Mouse (Mus musculus) forebrain, embryonic 16.5 days (tissue): ENCODE results near the gene Pold1. TPM values are rescaled to one million over a fixed set of nuclear protein-coding genes. Genes with fewer than 3 reads are reported as not detected.

Experiments
- ATAC-seq: fragments of 200-750 bp; cut with Nextera tagmentation; 2 replicates; pipeline ENCODE4 v1.8.0; 2017; ENCODE audit warnings: mild to moderate bottlenecking, moderate library complexity
- H3K27ac ChIP-seq: fragments of 300-500 bp; sonication (generic); 2 replicates; pipeline ENCODE4 v1.5.1; 2014; ENCODE audit warnings: low read length, control low read depth
- H3K27me3 ChIP-seq: fragments of 300-500 bp; sonication (generic); replicated peaks from 2 replicates; pipeline ENCODE4 v1.6.1; 2014; ENCODE audit warnings: low read length; ENCODE audit not compliant: control insufficient read depth, insufficient read depth
- H3K36me3 ChIP-seq: fragments of 300-500 bp; sonication (generic); 2 replicates; pipeline ENCODE4 v1.6.1; 2014; ENCODE audit not compliant: control insufficient read depth, insufficient read depth
- H3K4me1 ChIP-seq: fragments of 300-500 bp; sonication (generic); replicated peaks from 2 replicates; pipeline ENCODE4 v1.6.1; 2014; ENCODE audit warnings: low read length; ENCODE audit not compliant: control insufficient read depth, insufficient read depth
- H3K4me2 ChIP-seq: fragments of 300-500 bp; sonication (generic); 2 replicates; pipeline ENCODE4 v1.6.1; 2014; ENCODE audit warnings: mild to moderate bottlenecking, low read length, control low read depth
- H3K4me3 ChIP-seq: fragments of 300-500 bp; sonication (generic); replicated peaks from 2 replicates; pipeline ENCODE4 v1.5.1; 2014; ENCODE audit warnings: mild to moderate bottlenecking, low read length, control low read depth
- H3K9ac ChIP-seq: fragments of 300-500 bp; sonication (generic); replicated peaks from 2 replicates; pipeline ENCODE4 v1.6.1; 2014; ENCODE audit warnings: low read depth, low read length, control low read depth
- H3K9me3 ChIP-seq: fragments of 300-500 bp; sonication (generic); 2 replicates; pipeline ENCODE4 v1.6.1; 2016; ENCODE audit warnings: low read length; ENCODE audit not compliant: control insufficient read depth
- WGBS: fragments of 180-500 bp; shearing (Covaris S2); extraction: QIAGEN DNeasy Blood & Tissue Kit; methylation state at CpG from one replicate; pipeline ENCODE4 v1.1.7; 2014; 5-methylcytosine and 5-hydroxymethylcytosine counted together
- polyA plus RNA-seq: library from polyadenylated mRNA; unstranded; fragments of >200 nt; fragmentation: Nextera tagmentation; extraction: Ambion mirVana; gene quantifications from 2 replicates; pipeline ENCODE4 v1.2.1, GENCODE M21; 2015

Gene Pold1
- 46.1 and 48.0 TPM in 2 replicates for polyA plus RNA-seq

GRCm38 (mm10) chr7:44548497-44549087 lies at the start of gene Pold1:
Gene Pold1, minus strand, starts transcription at chr7:44548849.
- WGBS = under 1% methylated on average over 43 of the region's 43 CpGs
- peak within 1 kb of the TSS; percentile 59 for H3K9ac ChIP-seq
- H3K9me3 ChIP-seq = no peaks in the 10 kb centered on the region
- H3K36me3 ChIP-seq = peaks cover 10% of the 10 kb centered on the region
- ATAC-seq = peak; percentile 95
- H3K4me2 ChIP-seq = peak within 1 kb of the TSS; percentile 95
- peaks cover 22% of the 10 kb centered on the region for H3K4me1 ChIP-seq
- no peaks in the 10 kb centered on the region for H3K27me3 ChIP-seq
- H3K4me3 ChIP-seq = peak within 1 kb of the TSS; percentile 59
- H3K27ac ChIP-seq = peak within 1 kb of the TSS; percentile 62; the same call in 1 of the 2 replicates

- Histone ChIP-seq H3K4me3 (no peak overlapping the region), H3K4me1 (peaks cover 25% of the 10 kb centered on the region), H3K9ac (no peak overlapping the region), H3K36me3 (no peaks in the 10 kb centered on the region), H3K9me3 (no peaks in the 10 kb centered on the region), H3K27ac (no peak overlapping the region), H3K4me2 (no peak overlapping the region), H3K27me3 (peaks cover 23% of the 10 kb centered on the region)
- ATAC-seq = no peak
- 87% methylated on average over 11 of the region's 12 CpGs for WGBS
Observed at GRCm38 (mm10) chr7:44598336-44598735, 49.7 kb upstream of the Pold1 start.

- Histone ChIP-seq H3K27me3 (peaks cover 23% of the 10 kb centered on the region), H3K9ac (no peak overlapping the region), H3K27ac (no peak overlapping the region), H3K9me3 (no peaks in the 10 kb centered on the region), H3K4me2 (no peak overlapping the region), H3K4me1 (peaks cover 29% of the 10 kb centered on the region), H3K36me3 (no peaks in the 10 kb centered on the region), H3K4me3 (no peak overlapping the region)
- WGBS = 91% methylated on average over 4 of the region's 4 CpGs
- no peak for ATAC-seq
Observed at GRCm38 (mm10) chr7:44597666-44598065, 49.0 kb upstream of the Pold1 start.

GRCm38 (mm10) chr7:44596996-44597538 lies 48.4 kb upstream of the Pold1 start:
- no peak overlapping the region for H3K4me2 ChIP-seq
- H3K4me1 ChIP-seq = peaks cover 28% of the 10 kb centered on the region
- H3K27me3 ChIP-seq = peaks cover 21% of the 10 kb centered on the region
- H3K9ac ChIP-seq = no peak overlapping the region
- 79% methylated on average over 5 of the region's 5 CpGs for WGBS
- H3K4me3 ChIP-seq = no peak overlapping the region
- H3K27ac ChIP-seq = no peak overlapping the region
- H3K36me3 ChIP-seq = no peaks in the 10 kb centered on the region
- no peaks in the 10 kb centered on the region for H3K9me3 ChIP-seq
- ATAC-seq = no peak

- H3K9me3 ChIP-seq = no peaks in the 10 kb centered on the region
- H3K36me3 ChIP-seq = no peaks in the 10 kb centered on the region
- H3K9ac ChIP-seq = no peak overlapping the region
- H3K4me1 ChIP-seq = peaks cover 34% of the 10 kb centered on the region
- WGBS = 90% methylated on average over 6 of the region's 6 CpGs
- H3K27me3 ChIP-seq = peaks cover 19% of the 10 kb centered on the region
- ATAC-seq = no peak
- no peak overlapping the region for H3K4me2 ChIP-seq
- H3K4me3 ChIP-seq = no peak overlapping the region
- no peak overlapping the region for H3K27ac ChIP-seq
Observed at GRCm38 (mm10) chr7:44596051-44596450, 47.4 kb upstream of the Pold1 start.

- Histone ChIP-seq H3K27ac (no peak overlapping the region), H3K36me3 (no peaks in the 10 kb centered on the region), H3K9ac (no peak overlapping the region), H3K4me3 (no peak overlapping the region), H3K9me3 (no peaks in the 10 kb centered on the region), H3K27me3 (peaks cover 16% of the 10 kb centered on the region; the same call in 1 of the 2 replicates), H3K4me2 (no peak overlapping the region), H3K4me1 (peaks cover 39% of the 10 kb centered on the region)
- WGBS = 94% methylated on average over 20 of the region's 20 CpGs
- no peak for ATAC-seq
Observed at GRCm38 (mm10) chr7:44595131-44595561, 46.5 kb upstream of the Pold1 start.

GRCm38 (mm10) chr7:44594291-44594690 lies 45.6 kb upstream of the Pold1 start:
- Histone ChIP-seq H3K36me3 (no peaks in the 10 kb centered on the region), H3K27me3 (peaks cover 16% of the 10 kb centered on the region; the same call in 1 of the 2 replicates), H3K27ac (peak overlapping the region; percentile 61), H3K4me3 (peak overlapping the region; percentile 58), H3K9ac (peak overlapping the region; percentile 73), H3K9me3 (no peaks in the 10 kb centered on the region), H3K4me1 (peaks cover 47% of the 10 kb centered on the region), H3K4me2 (peak overlapping the region; percentile 59)
- no peak for ATAC-seq
- WGBS = 17% methylated on average over 6 of the region's 6 CpGs

GRCm38 (mm10) chr7:44593775-44594174 lies 45.1 kb upstream of the Pold1 start:
- Histone ChIP-seq H3K4me2 (peak overlapping the region; percentile 59), H3K27ac (peak overlapping the region; percentile 61), H3K36me3 (no peaks in the 10 kb centered on the region), H3K9me3 (no peaks in the 10 kb centered on the region), H3K4me1 (peaks cover 49% of the 10 kb centered on the region), H3K9ac (peak overlapping the region; percentile 73), H3K27me3 (peaks cover 16% of the 10 kb centered on the region; the same call in 1 of the 2 replicates), H3K4me3 (peak overlapping the region; percentile 58)
- ATAC-seq = peak; percentile 27
- WGBS = under 1% methylated on average over 22 of the region's 22 CpGs

- H3K4me2 ChIP-seq = peak overlapping the region; percentile 59
- peaks cover 20% of the 10 kb centered on the region for H3K27me3 ChIP-seq
- H3K27ac ChIP-seq = no peak overlapping the region
- peaks cover 56% of the 10 kb centered on the region for H3K4me1 ChIP-seq
- 2% methylated on average over 13 of the region's 15 CpGs for WGBS
- ATAC-seq = no peak
- H3K9me3 ChIP-seq = no peaks in the 10 kb centered on the region
- H3K4me3 ChIP-seq = peak overlapping the region; percentile 8; the same call in 1 of the 2 replicates
- no peaks in the 10 kb centered on the region for H3K36me3 ChIP-seq
- no peak overlapping the region for H3K9ac ChIP-seq
Observed at GRCm38 (mm10) chr7:44593051-44593450, 44.4 kb upstream of the Pold1 start.
